Mouse (Mus musculus) heart, embryonic 13.5 days (tissue): ENCODE measurements around the gene Grk6. TPM values are rescaled to one million over a fixed set of nuclear protein-coding genes. Genes with fewer than 3 reads are reported as not detected.

ENCODE experiments used
- ATAC-seq: fragments of 200-750 bp; cut with Nextera tagmentation; 2 replicates; pipeline ENCODE4 v1.8.0; 2017; ENCODE audit warnings: moderate TSS enrichment; ENCODE audit not compliant: insufficient number of reproducible peaks, low FRiP score, low TSS enrichment; ENCODE audit errors: extremely low read depth
- H3K27ac ChIP-seq: fragments of 300-500 bp; sonication (generic); replicated peaks from 2 replicates; pipeline ENCODE4 v1.5.1; 2015; ENCODE audit warnings: moderate library complexity, mild to moderate bottlenecking, inconsistent platforms
- H3K27me3 ChIP-seq: fragments of 300-500 bp; sonication (generic); replicated peaks from 2 replicates; pipeline ENCODE4 v1.6.1; 2015; ENCODE audit warnings: mild to moderate bottlenecking, inconsistent platforms
- H3K36me3 ChIP-seq: fragments of 300-500 bp; sonication (generic); 2 replicates; pipeline ENCODE4 v1.6.1; 2015; ENCODE audit warnings: mild to moderate bottlenecking, inconsistent platforms
- H3K4me1 ChIP-seq: fragments of 300-500 bp; sonication (generic); 2 replicates; pipeline ENCODE4 v1.6.1; 2015; ENCODE audit warnings: inconsistent platforms
- H3K4me2 ChIP-seq: fragments of 300-500 bp; sonication (generic); 2 replicates; pipeline ENCODE4 v1.6.1; 2015; ENCODE audit warnings: inconsistent platforms, mild to moderate bottlenecking, moderate library complexity
- H3K4me3 ChIP-seq: fragments of 300-500 bp; sonication (generic); 2 replicates; pipeline ENCODE4 v1.5.1; 2015; ENCODE audit warnings: moderate library complexity, mild to moderate bottlenecking, inconsistent platforms
- H3K9ac ChIP-seq: fragments of 300-500 bp; sonication (generic); 2 replicates; pipeline ENCODE4 v1.6.1; 2015; ENCODE audit warnings: inconsistent platforms, mild to moderate bottlenecking, moderate library complexity
- H3K9me3 ChIP-seq: fragments of 300-500 bp; sonication (generic); 2 replicates; pipeline ENCODE4 v1.6.1; 2016; ENCODE audit warnings: inconsistent platforms
- WGBS: fragments of 180-500 bp; shearing (Covaris S2); methylation state at CpG from one replicate; pipeline ENCODE4 v1.1.7; 2015; ENCODE audit warnings: mixed read lengths; 5-methylcytosine and 5-hydroxymethylcytosine counted together
- polyA plus RNA-seq: library from polyadenylated mRNA; unstranded; fragments of >200 nt; fragmentation: Nextera tagmentation; extraction: Ambion mirVana; gene quantifications from 2 replicates; pipeline ENCODE4 v1.2.1, GENCODE M21; 2015

The Grk6 gene
- polyA plus RNA-seq, 1 experiment from 2014 or later, result 16.7 TPM

DNA sequence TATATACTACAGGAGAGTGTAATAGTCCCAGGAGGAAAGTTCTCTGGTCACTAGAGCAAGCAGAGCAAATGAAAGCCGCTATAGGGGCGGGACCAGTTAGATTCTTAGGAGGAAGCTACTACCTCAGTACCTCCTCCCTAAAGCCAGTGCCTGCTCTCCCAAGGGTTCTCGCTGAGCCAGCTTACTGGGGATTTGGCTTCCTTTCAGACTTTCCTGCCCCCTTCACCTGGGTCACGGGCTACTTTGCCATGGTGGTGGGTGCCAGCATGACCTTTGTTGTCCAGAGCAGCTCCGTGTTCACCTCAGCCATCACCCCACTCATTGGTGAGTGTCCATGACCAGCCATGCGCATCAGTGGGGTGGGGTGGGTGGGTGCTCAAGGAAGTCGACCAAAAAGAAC lies 33.0 kb upstream of the Grk6 start:
- Histone ChIP-seq H3K9ac (no peak overlapping the region), H3K4me1 (peaks cover 8% of the 10 kb centered on the region), H3K4me3 (no peak overlapping the region), H3K27ac (no peak overlapping the region), H3K4me2 (no peak overlapping the region), H3K9me3 (no peaks in the 10 kb centered on the region), H3K36me3 (no peaks in the 10 kb centered on the region), H3K27me3 (peaks cover 87% of the 10 kb centered on the region)
- ATAC-seq, result no peak
- WGBS, result 58% methylated on average over 7 of the region's 7 CpGs

DNA sequence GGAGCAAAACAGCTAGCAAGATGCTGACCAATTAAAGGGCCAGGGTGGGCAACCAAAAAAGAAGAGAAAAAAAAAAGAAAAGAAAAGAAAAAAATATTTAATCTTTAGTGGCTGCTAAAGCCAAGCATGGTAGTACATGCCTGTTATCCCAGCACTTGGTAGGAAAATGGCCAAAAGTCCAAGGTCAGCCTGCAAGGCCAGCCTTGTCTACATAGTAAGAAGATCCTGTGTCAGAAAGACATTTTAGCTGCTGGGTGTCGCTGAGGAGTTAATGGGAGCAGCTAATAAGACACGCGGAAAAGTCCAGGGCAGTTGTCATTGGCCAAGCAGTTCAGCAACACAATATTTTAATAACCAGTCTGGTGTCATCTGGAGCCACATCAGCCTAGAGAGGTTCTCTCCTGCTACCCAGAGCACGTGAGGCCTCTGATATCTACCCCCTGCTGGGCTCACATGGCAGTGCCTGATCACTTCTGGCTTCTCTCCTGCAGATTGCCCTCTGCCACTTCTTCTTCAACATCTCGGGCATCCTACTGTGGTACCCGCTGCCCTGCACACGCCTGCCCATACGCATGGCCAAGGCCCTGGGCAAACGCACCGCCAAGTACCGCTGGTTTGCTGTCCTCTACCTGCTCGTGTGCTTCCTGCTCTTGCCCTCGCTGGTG lies 32.1 kb upstream of the Grk6 start:
- peaks cover 87% of the 10 kb centered on the region for H3K27me3 ChIP-seq
- H3K4me2 ChIP-seq, result no peak overlapping the region
- H3K4me1 ChIP-seq, result peaks cover 8% of the 10 kb centered on the region
- no peak overlapping the region for H3K27ac ChIP-seq
- WGBS, result 76% methylated on average over 13 of the region's 13 CpGs
- no peaks in the 10 kb centered on the region for H3K9me3 ChIP-seq
- H3K4me3 ChIP-seq, result no peak overlapping the region
- no peak for ATAC-seq
- no peaks in the 10 kb centered on the region for H3K36me3 ChIP-seq
- no peak overlapping the region for H3K9ac ChIP-seq

DNA sequence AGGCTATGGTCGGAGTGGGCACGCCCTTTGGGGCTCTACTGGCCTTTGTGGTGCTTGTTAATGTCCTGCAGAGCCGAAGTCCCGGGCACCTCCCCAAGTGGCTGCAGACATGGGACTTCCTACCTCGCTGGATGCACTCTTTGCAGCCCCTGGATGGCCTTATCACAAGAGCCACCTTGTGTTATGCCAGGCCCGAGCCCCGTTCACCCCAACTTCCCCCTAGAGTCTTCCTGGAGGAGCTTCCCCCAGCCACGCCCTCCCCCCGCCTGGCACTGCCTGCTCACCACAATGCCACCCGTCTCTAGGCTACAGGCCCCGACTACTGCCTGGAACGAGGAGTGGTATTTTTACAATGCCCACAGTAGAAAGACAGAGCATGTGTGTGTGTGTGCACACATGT lies 31.5 kb upstream of the Grk6 start:
- H3K36me3 ChIP-seq, result no peaks in the 10 kb centered on the region
- H3K4me2 ChIP-seq, result no peak overlapping the region
- 73% methylated on average over 12 of the region's 12 CpGs for WGBS
- H3K9me3 ChIP-seq, result no peaks in the 10 kb centered on the region
- H3K27ac ChIP-seq, result no peak overlapping the region
- no peak overlapping the region for H3K4me3 ChIP-seq
- peaks cover 8% of the 10 kb centered on the region for H3K4me1 ChIP-seq
- no peak overlapping the region for H3K9ac ChIP-seq
- H3K27me3 ChIP-seq, result peaks cover 87% of the 10 kb centered on the region
- no peak for ATAC-seq

DNA sequence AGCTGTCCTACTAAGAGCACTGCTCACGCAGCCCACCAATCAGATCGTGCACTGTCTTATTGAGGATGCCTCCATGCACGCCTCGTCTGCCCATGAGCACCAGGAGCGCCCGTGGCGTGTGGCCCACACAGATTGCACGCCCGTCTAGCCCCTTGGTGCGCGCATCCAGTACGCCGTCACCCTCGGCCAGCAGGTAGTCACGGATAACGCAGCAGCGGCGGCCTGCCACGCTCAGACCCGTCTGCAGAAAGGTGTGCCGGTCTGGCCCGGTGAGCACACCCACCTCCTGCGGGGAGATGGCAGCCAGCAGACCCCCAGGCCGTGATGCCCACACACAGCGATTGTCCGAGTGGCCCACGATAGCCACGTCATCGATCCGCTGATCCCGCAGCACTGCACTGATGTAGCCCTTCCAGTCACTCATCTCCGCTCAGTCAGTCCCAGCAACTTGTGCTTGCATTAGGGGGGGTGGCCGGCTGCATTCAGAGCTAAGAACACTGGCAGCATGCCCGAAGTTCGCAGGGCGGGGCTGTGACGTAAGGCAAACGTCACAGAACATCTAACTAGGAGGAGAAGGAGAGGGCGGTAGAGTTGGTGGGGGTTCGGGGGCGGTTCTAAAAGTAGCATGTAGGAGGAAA lies 30.0 kb upstream of the Grk6 start, which contains the start of gene Pfn3:
TSS of gene Pfn3 (minus strand) at position 490 of the 638 bp plus-strand sequence.
- Histone ChIP-seq H3K36me3 (no peaks in the 10 kb centered on the region), H3K4me1 (peaks cover 8% of the 10 kb centered on the region), H3K4me3 (peak within 1 kb of the TSS; percentile 44), H3K4me2 (peak within 1 kb of the TSS; percentile 66), H3K9ac (peak within 1 kb of the TSS; percentile 70), H3K27me3 (peaks cover 87% of the 10 kb centered on the region), H3K9me3 (no peaks in the 10 kb centered on the region), H3K27ac (no peak within 1 kb of the TSS)
- 8% methylated on average over 41 of the region's 41 CpGs for WGBS
- ATAC-seq, result no peak

DNA sequence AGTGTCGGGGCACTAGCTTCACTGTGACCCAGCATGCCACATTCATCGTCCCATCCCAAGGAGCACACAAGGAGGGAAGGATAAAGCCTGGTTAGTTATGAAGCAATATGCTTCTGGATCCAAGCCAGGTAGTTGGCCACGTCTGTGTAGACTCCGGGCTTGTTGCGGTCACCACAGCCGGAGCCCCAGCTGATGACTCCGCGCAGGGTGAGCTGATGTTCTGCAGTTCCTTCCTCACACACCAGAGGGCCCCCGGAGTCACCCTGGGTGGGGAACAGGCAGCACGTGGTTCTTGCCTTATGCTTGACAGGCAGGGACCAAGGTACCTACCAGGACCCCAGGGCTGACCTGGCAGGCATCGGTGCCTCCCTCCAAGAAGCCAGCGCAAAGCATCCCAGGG lies 26.9 kb upstream of the Grk6 start:
- WGBS, result 12% methylated on average over 12 of the region's 12 CpGs
- H3K36me3 ChIP-seq, result no peaks in the 10 kb centered on the region
- H3K4me2 ChIP-seq, result no peak overlapping the region
- no peak overlapping the region for H3K9ac ChIP-seq
- no peaks in the 10 kb centered on the region for H3K9me3 ChIP-seq
- H3K4me3 ChIP-seq, result no peak overlapping the region
- ATAC-seq, result peak; percentile 44; the same call in 1 of the 2 replicates
- H3K27me3 ChIP-seq, result peaks cover 88% of the 10 kb centered on the region
- no peak overlapping the region for H3K27ac ChIP-seq
- peaks cover 17% of the 10 kb centered on the region for H3K4me1 ChIP-seq

DNA sequence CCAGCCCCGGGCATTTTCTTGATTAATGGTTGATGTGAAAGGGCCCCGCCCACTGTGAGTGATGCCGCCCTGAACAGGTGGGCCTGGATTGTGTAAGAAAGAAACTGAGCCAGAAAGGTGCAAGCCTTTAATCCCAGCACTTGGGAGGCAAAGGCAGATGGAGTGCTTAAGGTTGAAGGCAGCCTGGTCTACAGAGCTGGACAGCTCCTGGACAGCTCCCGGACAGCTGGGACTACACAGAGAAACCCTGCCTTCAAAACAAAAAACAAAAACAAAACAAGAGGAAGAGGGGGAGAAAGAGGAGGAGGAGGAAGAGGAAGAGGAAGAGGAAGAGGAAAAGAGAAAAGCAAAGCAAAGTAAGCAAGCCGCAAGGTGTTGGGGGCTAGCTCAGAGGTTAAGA lies 25.7 kb upstream of the Grk6 start:
- WGBS, result 72% methylated on average over 5 of the region's 5 CpGs
- Histone ChIP-seq H3K27me3 (peaks cover 86% of the 10 kb centered on the region), H3K36me3 (no peaks in the 10 kb centered on the region), H3K4me2 (no peak overlapping the region), H3K4me1 (peaks cover 17% of the 10 kb centered on the region), H3K27ac (no peak overlapping the region), H3K9me3 (no peaks in the 10 kb centered on the region), H3K4me3 (no peak overlapping the region), H3K9ac (no peak overlapping the region)
- ATAC-seq, result no peak

DNA sequence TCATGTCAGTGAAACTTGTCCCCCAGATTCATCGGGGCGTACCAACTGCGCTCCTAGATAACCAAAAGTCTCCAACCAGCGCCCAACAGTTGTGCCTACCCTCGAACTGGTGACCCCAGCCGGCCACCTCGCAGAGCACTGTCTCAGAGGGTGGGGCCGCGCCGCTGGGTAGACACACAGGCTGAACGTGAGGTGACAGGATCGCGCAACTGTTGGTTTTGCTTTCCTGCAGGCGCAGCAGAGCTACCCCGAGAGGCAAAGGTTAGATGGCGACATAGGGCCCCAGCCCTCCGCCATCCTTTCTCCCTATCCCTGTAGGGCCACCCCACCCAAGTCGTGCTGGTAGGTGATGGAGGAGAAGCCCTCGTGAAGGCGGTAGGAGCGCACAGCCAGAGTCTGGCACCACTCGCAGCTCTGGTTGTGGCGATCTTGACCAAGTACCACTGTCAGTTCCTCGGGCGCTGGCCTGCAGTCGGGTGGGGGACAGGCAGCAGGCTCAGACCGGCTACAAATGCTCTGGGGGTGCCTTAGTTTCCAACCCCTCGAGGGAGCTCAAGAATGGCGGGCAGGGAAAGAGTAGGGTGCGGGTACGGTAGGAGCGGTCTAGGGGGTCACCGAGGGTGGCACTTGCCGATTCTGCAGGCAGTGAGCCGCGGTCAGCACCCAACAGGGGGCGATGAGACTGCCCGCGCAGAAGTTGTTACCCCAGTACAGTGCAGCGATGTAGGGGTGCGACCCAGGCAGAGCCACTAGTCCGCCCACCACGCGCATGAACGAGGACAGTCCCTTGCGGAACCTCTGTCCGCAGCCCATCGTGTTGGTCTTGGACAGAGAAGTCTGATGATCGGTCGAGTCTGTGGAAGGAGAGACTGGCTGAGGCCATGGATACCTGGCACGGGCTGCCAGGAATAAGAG lies 24.6 kb upstream of the Grk6 start:
- 24% methylated on average over 51 of the region's 51 CpGs for WGBS
- ATAC-seq, result no peak
- Histone ChIP-seq H3K27ac (no peak overlapping the region), H3K9ac (no peak overlapping the region), H3K4me3 (peak overlapping the region; percentile 27), H3K9me3 (no peaks in the 10 kb centered on the region), H3K27me3 (peaks cover 79% of the 10 kb centered on the region), H3K4me1 (peaks cover 10% of the 10 kb centered on the region), H3K36me3 (no peaks in the 10 kb centered on the region), H3K4me2 (peak overlapping the region; percentile 52)

DNA sequence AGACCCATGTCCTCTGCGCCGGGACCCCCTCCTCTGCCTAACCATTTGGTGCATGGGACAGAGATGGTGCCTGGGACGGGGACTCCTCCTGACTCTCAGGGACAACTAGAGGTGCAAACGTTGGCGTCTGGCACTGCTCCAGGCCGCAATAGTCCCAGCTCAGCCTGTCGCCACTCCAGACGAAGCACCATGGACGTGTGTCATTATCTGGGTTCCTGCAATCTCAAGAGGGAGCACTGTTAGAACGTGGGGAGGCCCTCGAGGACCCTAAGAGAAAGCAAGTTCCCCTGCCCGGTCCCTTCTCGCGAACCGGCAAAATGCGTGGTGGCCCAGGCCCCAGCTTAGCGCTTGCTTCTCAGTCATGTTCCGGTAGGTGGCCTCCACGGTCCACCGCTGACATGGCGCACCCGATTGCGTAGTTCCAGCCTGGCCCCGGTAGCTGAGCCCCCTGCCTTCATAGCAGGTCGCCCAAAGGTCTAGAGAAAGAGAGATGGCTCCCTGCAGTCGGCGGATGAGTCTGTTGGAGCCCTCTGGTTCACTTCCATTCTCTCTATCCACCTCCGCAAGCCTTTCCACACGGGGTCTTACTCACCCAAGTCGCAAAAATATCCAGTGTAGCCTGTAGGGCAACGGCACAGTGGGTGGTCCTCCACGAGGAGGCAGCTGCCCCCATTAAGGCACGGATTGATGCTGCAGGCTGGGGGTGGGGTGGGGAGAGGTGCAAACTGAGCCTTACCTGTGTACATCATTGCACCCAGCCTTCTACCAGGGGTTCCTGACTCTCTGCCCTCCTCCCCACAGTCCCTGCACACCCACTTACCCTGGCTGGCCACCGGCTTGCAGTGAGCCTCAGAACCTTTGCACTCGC lies 23.7 kb upstream of the Grk6 start:
- peak overlapping the region; percentile 52 for H3K4me2 ChIP-seq
- H3K4me1 ChIP-seq, result peaks cover 10% of the 10 kb centered on the region
- peak overlapping the region; percentile 27 for H3K4me3 ChIP-seq
- WGBS, result 8% methylated on average over 35 of the region's 35 CpGs
- H3K36me3 ChIP-seq, result no peaks in the 10 kb centered on the region
- ATAC-seq, result no peak
- peak overlapping the region; percentile 41 for H3K9ac ChIP-seq
- H3K9me3 ChIP-seq, result no peaks in the 10 kb centered on the region
- no peak overlapping the region for H3K27ac ChIP-seq
- peaks cover 81% of the 10 kb centered on the region for H3K27me3 ChIP-seq

DNA sequence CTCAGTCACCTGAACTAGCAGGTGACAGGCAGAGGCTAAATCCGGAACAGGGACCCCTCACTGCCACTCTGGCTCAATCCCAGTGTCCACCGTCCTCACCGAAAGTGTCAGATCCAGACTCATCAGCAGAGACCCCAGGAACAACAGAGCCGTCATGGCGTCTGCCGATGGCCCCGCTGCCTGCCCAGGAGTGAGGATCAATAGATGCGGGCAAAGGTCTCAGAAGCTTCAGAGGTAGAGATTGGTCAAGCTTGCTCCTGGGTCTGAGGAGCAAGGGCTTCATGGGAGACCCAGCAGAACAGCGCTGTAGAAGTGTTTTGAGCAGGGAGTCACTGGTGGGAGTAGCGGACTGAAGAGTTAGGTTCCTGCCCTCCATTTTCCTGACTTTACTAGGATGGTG lies 18.3 kb upstream of the Grk6 start, which contains the start of gene F12:
TSS of gene F12 (minus strand) at position 181 of the 400 bp plus-strand sequence.
- no peak within 1 kb of the TSS for H3K9ac ChIP-seq
- H3K4me1 ChIP-seq, result no peaks in the 10 kb centered on the region
- ATAC-seq, result no peak
- no peak within 1 kb of the TSS for H3K4me3 ChIP-seq
- WGBS, result 84% methylated on average over 10 of the region's 10 CpGs
- H3K9me3 ChIP-seq, result peaks cover 4% of the 10 kb centered on the region; the same call in 1 of the 2 replicates
- no peak within 1 kb of the TSS for H3K27ac ChIP-seq
- H3K36me3 ChIP-seq, result no peaks in the 10 kb centered on the region
- no peak within 1 kb of the TSS for H3K4me2 ChIP-seq
- peaks cover 50% of the 10 kb centered on the region for H3K27me3 ChIP-seq

DNA sequence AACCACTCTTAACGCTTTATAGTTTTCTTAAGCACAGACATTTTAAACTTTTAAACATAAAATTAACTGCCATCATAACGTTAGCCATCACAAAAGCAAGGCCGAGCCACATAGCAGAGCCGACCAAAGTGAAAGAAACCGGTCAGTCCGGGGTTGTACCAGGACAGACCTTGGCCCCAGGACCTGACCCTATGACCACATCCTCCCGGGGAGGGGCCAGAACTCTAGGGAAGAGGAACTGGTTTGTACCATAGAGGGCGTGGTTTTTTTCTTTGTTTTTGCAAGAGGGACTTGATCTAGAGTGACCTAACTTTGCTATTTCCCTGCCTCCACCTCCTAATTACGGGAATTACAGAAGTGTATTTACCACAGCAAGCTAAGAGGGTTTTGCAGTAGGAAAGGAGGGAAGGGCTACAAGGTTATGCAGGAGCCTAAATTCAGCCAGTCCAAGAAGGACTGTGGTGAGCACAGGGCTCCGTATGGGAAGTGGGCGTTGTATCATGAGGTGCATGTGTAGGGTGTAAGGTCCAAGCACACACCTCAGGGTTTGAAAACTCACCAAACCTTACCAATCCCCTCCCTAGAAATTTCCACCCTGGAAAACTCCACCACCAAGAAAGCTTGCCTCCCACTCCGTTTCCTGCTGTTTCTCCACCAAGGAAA lies 15.5 kb upstream of the Grk6 start:
- WGBS, result 64% methylated on average over 12 of the region's 12 CpGs
- no peak for ATAC-seq
- Histone ChIP-seq H3K36me3 (no peaks in the 10 kb centered on the region), H3K27ac (no peak overlapping the region), H3K4me1 (no peaks in the 10 kb centered on the region), H3K4me3 (no peak overlapping the region), H3K27me3 (peaks cover 27% of the 10 kb centered on the region), H3K9me3 (peaks cover 4% of the 10 kb centered on the region; the same call in 1 of the 2 replicates), H3K9ac (no peak overlapping the region), H3K4me2 (no peak overlapping the region)
